Mouse (Mus musculus) c-Kit-positive CD71-positive TER-119-negative erythroid progenitor cells, embryonic 14.5 days (primary cell): Measurements from ENCODE around the gene Acp7.
A peak's percentile ranks its signal among the peaks of the same experiment; 100 is the strongest.

ENCODE experiments used
- DNase-seq: peaks from one replicate; pipeline ENCODE4 v3.0.0-alpha.2; 2013; ENCODE audit warnings: low read depth

Acp7 gene

DNA sequence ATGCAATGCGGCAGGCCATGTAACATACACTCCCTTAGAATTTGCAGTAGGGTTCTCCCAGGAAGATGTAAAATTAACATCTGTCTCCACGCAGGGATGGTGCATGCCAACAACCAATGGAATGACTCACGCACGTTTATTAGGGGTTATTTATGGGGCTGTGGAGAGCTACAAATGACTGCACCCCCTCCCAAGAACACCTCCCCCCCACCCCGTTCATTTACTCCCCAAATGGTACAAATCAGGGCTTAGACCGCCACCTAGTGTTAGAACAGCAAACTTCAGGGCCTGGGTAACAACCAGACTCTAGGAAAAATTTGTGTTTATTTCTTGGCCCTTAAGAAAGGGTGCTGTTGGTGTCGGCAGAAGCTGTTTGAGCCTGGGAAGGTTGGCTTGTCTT lies 29.5 kb downstream of the Acp7 start:
- DNase-seq = no peak

DNA sequence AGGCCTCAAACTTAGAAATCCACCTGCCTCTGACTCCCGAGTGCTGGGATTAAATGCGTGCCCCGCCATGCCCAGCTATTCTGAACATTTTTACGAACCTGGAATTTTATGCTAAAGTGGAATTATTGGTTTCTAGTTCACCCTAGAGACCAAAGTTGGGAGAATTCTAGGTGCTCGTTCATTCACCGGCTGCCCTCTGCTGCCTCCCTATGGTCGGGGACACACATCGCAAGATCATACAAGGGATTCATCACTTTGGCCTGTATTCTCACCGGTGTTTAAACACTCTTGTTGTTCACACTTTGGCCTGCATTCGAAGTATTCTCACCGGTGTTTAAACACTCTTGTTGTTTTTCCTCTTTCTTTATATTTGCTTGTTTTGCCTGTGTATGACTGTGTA lies 30.1 kb downstream of the Acp7 start:
- DNase-seq = peak; percentile 70

DNA sequence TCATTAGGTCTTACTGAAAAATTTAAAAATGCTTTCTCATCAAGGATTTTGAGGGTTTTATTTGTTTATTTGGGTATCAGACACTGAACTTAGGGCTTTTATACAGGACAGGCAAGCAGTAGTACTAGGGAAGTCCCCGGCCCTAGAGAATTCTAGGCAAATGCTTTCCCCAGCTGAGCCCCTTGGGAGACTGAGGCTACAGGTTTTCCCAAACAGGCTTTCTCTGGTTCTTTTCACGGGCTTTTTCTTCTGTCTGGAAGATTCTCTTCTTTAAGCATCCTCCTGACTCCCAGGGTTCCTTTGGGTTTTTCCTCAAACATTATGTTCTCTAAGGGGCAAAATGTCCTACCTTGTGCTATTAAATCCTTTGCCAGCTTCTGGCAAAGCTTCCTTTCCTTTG lies 32.2 kb downstream of the Acp7 start:
- DNase-seq = no peak

DNA sequence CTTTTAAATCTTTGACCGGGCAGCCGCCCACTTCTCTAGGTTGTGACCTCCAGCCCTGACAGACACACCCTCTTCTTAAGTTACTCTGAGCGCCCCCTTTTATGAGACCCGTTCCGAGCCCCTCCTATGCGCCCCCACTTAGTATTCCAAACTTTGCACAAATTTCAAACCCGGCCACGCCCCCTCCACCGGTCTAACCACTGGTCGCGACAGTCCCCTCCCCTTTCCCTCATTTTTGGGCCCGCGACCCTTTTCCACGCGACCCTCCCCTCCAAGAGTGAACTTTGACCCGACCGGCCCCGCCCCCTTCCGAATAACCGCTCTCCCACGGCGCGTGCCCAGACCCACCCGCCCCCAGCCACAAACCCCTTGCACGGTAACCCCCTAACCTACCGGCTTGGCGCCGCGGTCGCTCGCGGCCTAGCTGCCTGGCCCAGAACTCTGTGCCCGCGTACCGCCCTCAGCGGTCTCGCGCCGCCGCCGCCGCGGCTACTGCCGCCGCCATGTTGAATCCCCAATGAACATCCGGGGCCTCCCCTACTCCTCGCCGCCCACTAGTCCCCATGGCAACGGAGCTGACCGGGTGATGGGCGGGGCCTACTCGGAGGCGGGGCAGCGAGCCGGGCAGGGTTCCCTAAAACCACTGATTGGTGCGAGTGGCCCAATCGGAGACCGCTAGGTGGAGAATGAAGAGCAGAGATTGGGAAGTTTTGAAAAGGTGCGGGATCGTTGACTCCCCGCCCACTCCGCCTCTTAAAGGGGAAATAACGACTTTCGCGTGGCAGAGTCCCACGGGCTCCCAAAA lies 33.3 kb downstream of the Acp7 start, which contains the start of the genes Samd4b and Pak4:
Gene Samd4b (minus strand): TSS at position 503 of the 805 bp plus-strand sequence.
Gene Pak4 (minus strand): TSS at position 544 of the 805 bp plus-strand sequence.
- peak; percentile 98 for DNase-seq

DNA sequence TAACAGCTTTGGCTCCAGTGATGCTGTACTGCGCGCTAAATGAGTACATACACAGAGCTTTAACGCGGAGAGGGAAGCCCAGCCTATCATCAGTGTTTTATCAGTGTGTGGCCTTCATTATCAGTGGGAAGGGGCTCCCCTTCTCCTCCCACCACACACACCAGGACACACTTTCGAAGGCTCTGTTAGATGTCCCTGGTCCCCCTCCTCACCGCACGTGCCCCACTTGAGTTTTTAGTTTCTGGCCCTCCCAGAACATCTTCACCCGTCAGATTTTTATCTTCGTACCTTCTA lies 33.9 kb downstream of the Acp7 start:
- no peak for DNase-seq

DNA sequence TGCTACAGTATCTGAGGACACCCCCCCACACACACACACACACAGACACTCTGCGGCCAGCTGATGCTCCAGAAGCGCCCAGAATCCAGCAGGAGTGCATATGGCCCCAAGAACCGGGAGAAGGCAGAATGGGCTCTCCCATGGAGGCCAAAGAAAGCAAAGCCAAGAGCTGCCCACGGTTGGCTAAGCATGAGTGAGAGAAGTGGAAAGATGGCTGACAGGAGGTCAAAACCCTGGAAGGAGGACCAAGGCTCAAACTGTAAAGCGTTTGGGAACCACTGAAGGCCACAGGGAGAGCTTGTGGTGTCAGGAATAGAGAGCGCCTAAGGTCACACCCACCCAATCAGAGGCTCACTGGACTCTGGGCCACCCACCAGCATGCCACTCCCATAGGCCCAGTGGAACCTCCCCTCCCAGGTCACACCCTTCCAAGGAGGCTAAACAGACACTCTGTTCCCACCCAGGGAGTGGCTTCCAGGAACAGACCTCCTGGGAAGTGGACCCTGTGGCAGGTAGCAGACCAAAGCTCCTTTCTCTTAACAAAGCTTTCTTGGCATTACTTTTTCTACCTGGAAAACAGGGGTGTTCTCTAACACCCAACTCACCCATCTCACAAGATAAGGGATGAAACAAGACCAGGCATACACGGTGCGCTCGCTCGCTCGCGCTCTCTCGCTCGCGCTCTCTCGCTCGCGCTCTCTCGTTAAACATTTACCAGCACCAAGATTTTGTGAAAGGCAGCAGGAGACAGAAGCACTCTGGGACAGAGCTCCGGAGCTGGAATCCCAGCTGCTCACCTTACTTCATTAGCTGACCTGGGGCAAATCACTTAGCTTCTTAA lies 34.5 kb downstream of the Acp7 start:
- DNase-seq = peak; percentile 96

DNA sequence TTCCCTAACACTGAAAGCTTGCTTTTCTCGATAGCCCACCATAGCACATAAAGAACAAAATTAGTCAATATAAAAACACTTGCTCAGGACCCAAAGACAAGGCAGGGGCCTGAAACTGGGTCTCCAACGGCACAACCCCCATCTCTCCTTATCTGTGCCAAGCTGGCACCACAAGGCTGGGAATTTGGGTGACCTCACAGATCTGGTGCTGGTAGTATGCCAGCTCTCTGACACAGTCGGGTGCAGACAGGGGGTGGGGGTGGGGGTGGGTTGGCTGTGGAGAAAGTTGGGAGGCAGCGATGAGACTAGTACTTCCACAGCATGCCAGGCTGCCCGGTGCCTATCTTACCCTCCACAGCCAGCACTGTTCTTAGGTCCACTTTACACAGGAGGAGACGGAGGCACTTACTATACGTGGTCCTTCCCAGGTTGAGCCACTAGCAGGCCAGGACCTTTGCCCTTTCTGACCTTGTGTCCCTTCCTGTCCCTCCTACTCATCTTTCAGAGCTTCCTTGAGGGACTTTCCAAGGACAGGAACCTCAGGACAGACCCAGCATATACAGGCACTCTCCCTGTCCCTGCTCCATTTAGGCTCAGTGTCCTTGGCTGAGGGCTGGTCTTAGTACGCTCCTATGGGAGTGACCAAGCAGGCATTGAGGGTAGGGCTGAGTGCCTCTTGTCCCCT lies 35.2 kb downstream of the Acp7 start:
- DNase-seq = no peak

DNA sequence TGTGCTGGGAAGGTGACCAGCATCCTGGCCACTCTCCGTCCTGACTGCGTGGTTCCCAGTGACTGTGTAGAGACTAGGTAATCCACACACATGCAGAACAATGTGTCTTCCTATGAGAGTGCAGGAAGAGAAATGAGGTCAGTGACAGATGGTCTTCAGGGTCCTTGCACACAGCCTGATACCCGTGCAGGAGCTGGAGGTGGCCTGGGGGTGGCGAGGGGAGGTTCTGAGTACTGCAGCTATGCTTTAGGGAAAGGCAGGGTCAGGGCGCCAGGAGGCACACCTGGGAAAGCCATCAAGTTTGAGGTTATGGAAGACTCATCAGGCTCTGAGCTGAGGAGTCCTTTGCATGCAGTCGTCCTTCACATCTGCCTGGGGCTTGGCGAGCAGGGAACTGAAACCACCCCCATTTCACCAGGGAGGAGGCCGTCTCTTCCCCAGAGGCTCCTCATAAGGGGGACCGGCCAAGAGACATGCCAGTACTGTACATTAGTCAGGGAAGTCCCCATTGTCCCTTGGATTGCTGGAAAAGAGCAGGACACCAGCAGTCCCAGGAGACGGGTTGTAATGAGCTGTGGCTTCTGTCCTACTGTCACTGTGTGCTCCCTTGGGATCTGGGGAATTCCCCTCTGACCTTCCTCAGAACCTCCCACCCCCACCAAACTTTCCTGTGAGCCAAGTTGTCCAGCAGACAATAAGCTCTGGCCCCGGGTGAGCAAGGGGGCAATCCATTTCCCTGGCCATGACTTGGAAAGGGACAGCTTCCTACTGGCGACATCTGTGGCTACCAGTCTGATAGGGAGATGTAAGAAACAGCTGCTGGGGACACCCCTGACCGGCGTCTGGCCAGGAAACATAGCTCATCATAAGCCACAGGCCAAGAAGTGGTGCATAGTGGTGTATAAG lies 37.7 kb downstream of the Acp7 start:
- DNase-seq = no peak

DNA sequence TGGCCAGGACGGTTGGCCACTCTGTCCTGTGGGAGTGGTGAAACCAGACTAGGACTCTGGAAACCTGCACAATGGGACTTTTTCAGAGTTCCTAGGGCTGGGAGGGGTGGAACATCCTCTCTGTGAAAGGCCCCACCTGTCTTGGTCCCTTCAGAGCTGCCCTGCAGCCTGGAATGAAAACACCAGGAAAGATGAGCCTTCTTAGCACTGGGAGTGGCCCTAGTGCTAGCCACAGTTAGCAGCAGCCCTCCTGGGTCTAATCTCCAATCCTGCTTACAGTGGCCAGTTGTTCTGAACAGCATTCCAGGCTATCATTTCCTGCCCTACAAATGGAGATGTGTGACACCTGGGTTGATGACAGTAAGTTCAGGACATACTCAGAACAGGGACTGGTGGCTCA lies 39.3 kb downstream of the Acp7 start:
- DNase-seq = no peak

DNA sequence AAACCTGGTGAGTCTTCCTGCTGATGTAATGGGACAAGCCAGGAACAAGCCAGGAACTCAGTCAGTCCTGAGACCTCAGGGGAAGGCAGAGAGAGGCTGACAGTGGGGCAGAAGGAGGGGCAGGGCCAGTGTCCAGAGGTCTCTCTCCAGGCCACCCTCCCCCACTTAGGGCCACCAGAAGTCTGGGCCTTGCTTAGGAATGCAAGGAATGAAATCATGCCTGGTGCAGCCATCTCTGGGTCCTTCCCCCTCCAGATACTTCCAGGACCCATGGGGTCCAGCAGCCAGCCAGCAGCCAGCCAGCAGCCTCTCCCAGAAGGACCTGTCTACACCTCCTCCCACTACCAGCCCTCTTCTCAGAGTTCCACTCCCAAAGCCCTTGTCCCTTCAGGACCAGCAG lies 43.5 kb downstream of the Acp7 start:
- DNase-seq = no peak

DNA sequence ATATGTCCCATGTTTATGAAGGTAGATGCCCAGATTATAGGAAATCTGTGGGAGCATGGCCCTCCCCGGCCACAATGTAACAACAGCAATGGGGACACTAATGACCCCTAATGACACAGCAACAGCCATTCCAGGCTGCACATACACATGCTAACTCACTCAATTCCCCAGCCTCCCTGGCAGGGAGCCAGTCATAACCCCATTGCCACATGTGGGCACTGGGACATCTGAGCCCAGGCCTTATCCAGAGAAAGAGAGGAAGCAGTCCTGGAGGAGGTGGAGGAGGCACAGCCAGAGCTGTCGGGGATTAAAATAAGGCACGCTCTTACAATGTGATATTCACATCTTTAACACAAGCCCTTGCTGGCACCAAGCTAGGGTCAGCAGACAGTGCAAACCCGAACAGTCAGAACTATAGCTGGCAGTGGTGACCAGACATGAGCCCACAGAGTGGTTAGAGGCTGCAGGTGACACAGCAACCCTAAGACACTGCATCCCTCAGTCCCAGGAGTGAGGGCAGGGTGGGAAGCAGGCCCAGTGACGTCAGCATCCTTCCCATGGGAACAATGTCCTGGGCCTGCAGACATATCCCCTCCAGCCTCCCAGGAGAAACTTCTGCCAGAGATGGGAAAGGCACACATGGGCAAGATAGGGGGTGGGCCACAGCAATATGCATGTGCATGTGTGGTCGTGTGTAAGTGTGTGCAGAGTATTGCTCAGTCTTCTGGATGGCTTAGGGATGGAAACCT lies 44.3 kb downstream of the Acp7 start:
- DNase-seq = no peak

DNA sequence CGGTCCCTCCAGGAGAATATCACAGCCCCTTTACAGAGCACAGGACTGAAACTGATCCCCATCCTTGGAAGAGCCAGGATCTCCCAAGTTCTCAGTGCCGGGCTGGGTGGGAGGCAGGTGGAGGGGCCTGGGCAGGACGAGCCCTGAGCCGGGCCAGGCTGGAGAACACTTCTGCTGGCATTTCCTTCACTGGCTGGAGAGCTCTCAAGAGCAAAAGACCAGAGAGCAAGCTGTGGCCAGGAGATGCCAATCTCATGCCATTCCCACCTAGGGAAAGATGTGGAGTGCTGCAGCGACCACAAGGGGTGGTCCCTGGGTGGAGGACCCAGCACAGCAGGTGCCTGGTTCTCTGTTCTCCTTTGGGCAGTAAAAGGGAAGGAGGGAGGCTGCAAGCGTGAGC lies 46.1 kb downstream of the Acp7 start:
- DNase-seq = no peak

DNA sequence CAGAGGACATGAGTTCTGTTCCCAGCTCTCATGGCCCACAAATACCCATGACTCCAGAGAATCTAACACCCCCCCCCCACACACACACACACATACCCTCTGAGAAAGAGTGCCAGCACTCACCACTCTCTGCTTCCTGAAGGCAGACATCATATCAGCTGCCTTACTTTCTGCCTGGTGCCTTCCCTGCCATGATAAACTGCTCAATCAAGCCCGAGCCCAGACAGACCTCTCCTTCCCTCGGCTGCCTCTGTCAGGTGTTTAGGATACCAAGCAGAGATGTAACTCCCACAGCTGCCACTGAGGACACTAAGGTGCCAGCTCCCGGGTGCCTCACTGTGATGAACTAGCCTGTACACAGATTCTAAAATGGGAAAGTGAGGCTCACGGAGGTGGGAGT lies 46.7 kb downstream of the Acp7 start:
- DNase-seq = no peak

DNA sequence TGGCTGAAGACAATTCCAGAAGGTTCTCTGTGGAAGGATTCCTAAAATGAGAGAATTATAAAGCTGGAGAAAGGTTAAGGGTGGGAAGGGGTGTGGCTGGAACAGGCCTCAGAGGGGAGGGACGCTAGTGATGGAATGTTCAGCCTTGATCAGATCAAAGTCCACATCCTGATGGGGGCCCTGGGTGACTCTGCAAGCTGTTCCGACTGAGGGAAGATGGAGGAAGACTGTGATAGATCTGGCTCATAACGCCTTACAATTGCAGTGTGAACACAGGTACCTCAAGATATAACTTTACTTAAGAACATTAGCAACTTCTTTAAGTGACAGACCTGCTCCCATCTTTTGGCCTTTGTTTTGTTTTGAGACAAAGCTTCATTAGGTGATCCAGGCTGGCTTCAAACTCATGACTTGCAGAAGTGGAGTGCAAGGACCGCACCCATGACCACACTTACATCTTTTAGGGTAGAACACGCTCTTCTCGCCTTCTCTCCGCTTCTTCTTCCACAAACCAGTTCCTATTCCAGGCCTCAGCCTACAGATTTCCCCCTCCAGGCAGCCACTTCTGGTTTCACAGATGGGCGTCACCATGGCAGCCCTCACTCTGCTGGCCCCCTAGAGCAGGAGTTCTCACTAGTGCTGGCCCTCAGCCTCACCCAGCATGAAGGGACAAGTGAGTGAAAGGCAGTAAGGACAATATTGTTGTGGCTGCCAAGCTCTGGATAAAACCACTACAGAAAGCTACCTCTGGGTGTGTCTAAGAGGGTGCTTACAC lies 47.4 kb downstream of the Acp7 start:
- DNase-seq = no peak

DNA sequence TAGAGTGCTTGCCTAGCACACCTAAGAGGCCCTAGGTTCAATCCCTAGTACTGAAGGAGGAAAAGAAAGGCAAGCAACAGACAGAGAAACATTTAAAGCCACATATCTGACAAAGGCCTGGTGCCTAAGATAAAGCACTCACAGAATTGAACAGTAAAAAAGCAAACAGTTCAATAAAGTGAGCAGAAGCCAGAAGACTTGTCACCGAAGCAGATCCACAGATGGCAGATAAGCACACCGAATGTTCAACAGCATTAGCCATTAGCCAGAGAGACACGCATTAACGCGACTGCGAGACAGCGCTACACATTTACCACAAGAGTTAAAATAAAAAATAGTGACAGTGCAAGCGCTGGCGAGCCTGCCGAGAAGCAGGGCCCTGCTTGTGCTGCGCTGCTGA lies 48.3 kb downstream of the Acp7 start:
- no peak for DNase-seq

DNA sequence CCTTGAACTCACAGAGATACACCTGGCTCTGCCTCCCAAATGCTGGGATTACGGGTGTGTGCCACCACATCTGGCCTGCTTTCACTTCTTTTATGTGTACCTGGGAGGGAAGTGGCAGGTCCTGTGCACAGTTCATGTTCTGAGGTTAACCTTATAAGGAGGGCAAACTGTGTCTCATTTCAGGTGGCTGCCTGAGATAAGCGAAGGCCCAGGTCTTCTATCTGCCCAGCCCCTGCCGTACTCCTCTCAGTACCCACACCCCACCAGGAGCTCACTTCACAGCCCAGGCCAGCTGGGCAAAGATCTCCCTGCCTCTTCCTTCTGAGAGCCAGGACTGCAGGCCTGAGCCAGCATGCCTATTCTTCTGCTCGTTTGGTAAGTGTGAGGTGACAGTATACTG lies 49.4 kb downstream of the Acp7 start:
- peak; percentile 72 for DNase-seq

DNA sequence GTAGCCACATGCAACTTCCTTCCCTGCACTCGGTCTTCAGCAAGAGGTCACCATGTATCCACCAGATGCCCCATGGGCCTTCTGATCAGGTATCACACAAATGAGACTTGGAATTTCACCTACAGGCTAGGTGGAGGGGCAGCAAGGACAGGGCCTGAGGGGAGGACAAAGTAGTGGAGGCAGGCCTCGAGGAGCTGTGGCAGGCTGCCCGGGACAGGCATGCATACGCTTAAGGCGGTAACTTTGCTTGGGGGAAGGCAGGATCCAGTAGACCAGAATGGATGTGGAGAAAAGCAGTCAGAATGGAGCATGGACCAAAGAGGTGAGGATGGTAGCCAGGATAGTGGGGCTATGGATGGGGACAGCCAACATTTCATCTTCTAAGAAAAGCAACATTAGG lies 51.3 kb downstream of the Acp7 start:
- no peak for DNase-seq

DNA sequence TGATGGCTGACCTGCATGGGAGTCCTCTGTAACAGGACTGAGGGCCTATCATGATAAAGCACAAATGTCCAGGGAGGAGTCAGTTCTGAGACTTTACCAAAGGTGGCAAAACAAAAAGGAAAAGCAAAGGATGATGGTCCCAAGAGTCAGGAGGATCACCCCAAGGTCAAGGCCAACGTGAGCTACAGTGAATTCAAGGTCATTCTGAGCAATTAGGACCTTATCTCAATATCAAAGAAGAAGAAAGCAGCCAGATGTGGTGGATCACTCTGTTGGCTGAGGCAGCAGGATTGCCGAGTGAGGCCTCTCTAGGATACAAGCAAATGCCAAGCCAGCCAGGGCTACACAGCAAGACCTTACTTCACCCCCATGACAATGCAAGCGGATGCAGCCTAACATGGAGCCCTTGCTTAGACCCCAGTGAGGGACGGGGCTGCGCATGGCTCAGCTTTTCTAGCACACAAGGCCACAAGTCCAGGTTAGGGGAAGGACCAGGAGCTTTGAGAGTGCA lies 52.5 kb downstream of the Acp7 start:
- no peak for DNase-seq

DNA sequence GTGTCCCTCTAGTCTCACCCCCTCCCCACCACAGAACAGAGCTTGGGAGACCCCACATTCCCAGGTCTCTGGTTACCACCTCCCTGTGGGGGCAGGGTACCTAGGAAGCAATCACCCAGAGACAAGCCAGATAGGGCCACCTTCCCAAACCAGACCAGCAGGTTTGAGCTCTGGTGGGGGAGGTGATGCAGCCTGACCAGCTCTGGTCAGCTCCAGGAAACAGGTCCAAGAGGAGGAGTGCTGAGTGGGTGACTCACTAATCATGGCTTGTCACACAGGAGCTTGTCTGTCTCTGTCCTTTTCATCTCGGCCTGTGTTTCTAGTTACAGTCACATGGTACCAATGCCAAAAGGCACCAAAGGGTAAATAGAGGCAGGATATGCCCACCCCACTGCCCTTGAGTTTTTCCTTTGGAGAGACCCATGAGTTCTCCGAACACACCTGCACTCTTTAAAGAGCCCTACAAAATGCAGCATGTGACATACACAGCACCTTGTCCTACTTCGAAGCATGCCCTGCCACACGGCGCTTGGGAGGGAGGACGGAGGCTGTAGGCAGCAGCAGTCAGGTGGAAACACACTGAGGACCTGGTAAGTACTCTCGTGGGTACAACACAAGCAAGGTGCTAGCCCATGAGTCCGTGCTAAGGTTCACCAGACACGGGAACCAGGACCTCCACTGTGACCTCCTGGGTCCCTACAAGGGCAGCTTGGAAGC lies 53.1 kb downstream of the Acp7 start:
- no peak for DNase-seq
